Mouse (Mus musculus) bone marrow, adult 2 months (tissue): ENCODE results near the gene S1pr2. TPM values are rescaled to one million over a fixed set of nuclear protein-coding genes. Genes with fewer than 3 reads are reported as not detected.

ENCODE experiments used
- H3K27ac ChIP-seq: fragments of 200-500 bp; 2 replicates; pipeline ENCODE4 v1.5.1; 2012; ENCODE audit warnings: low read depth, mild to moderate bottlenecking, control low read depth, inconsistent platforms, low read length; ENCODE audit not compliant: control insufficient read depth, poor library complexity, insufficient read depth
- H3K4me1 ChIP-seq: fragments of 200-500 bp; 2 replicates; pipeline ENCODE4 v1.6.1; 2011; ENCODE audit warnings: low read length; ENCODE audit not compliant: control insufficient read depth, insufficient read depth
- H3K4me3 ChIP-seq: fragments of 200-500 bp; replicated peaks from 2 replicates; pipeline ENCODE3; 2011; ENCODE audit warnings: mild to moderate bottlenecking, low read depth, low read length, control low read depth; ENCODE audit not compliant: control insufficient read depth
- CTCF ChIP-seq: fragments of 200-500 bp; IDR thresholded peaks from 2 replicates; pipeline ENCODE4 v1.5.1; 2011; ENCODE audit warnings: low read length, control low read depth; ENCODE audit not compliant: control insufficient read depth, insufficient read depth
- POLR2A ChIP-seq: fragments of 200-500 bp; IDR thresholded peaks from 2 replicates; pipeline ENCODE4 v1.6.1; 2011; ENCODE audit warnings: low read depth, mild to moderate bottlenecking, control low read depth, low read length, borderline replicate concordance; ENCODE audit not compliant: control insufficient read depth
- WGBS: fragments of 180-500 bp; shearing (Covaris S2); methylation state at CpG from one replicate; pipeline ENCODE4 v1.1.7; 2018; 5-methylcytosine and 5-hydroxymethylcytosine counted together
- polyA plus RNA-seq: library from polyadenylated mRNA; stranded (reverse); fragments of >200 nt; gene quantifications from 2 replicates; pipeline ENCODE4 v1.2.4, GENCODE M21; 2011; ENCODE audit warnings: low replicate concordance; ENCODE audit not compliant: missing spikeins, insufficient read depth, insufficient read length

S1pr2 gene
- 0.84 and 2.2 TPM in 2 replicates for polyA plus RNA-seq

- TF ChIP-seq CTCF (no peak), POLR2A (peak; percentile 34; the same call in 1 of the 2 replicates)
- Histone ChIP-seq H3K4me3 (peak within 1 kb of the TSS; percentile 88), H3K27ac (no peak within 1 kb of the TSS)
These were observed at the start of gene S1pr2 for GRCm38 (mm10) chr9:20976216-20976960. Gene S1pr2, minus strand, starts transcription at chr9:20976781.

GRCm38 (mm10) chr9:21025258-21025810 is 48.8 kb upstream of the S1pr2 start:
- WGBS: 92% methylated on average over 19 of the region's 19 CpGs
- Histone ChIP-seq H3K4me1 (peaks cover 2% of the 10 kb centered on the region; the same call in 1 of the 2 replicates), H3K4me3 (no peak overlapping the region), H3K27ac (no peak overlapping the region)
- TF ChIP-seq POLR2A (no peak), CTCF (no peak)

More at GRCm38 (mm10) chr9:20976216-20976960, at the start of gene S1pr2:
- no peaks in the 10 kb centered on the region; the same call in 1 of the 2 replicates for H3K4me1 ChIP-seq
- WGBS: under 1% methylated on average over 47 of the region's 47 CpGs

- TF ChIP-seq POLR2A: no peak
- peak; percentile 23; the same call in 1 of the 2 replicates for TF ChIP-seq CTCF
- no peak overlapping the region for H3K4me3 ChIP-seq
- H3K4me1 ChIP-seq: no peaks in the 10 kb centered on the region
- WGBS: 76% methylated on average over 1 of the region's 1 CpGs
- no peak overlapping the region for H3K27ac ChIP-seq
These were observed 46.1 kb upstream of the S1pr2 start for GRCm38 (mm10) chr9:21022726-21023125.

- no peak for TF ChIP-seq CTCF
- no peak for TF ChIP-seq POLR2A
- WGBS: 92% methylated on average over 6 of the region's 6 CpGs
- H3K27ac ChIP-seq: no peak overlapping the region
- no peak overlapping the region for H3K4me3 ChIP-seq
- peaks cover 3% of the 10 kb centered on the region; the same call in 1 of the 2 replicates for H3K4me1 ChIP-seq
These were observed 45.7 kb upstream of the S1pr2 start for GRCm38 (mm10) chr9:21022288-21022687.

GRCm38 (mm10) chr9:21021363-21021762 is 44.8 kb upstream of the S1pr2 start:
- TF ChIP-seq CTCF (no peak), POLR2A (no peak)

GRCm38 (mm10) chr9:21018600-21018999 is 42.0 kb upstream of the S1pr2 start:
- H3K27ac ChIP-seq: no peak overlapping the region
- TF ChIP-seq CTCF: no peak
- no peak for TF ChIP-seq POLR2A
- H3K4me3 ChIP-seq: no peak overlapping the region
- 70% methylated on average over 2 of the region's 2 CpGs for WGBS
- peaks cover 7% of the 10 kb centered on the region; the same call in 1 of the 2 replicates for H3K4me1 ChIP-seq

More at GRCm38 (mm10) chr9:21021363-21021762, 44.8 kb upstream of the S1pr2 start:
- 81% methylated on average over 3 of the region's 3 CpGs for WGBS
- peaks cover 4% of the 10 kb centered on the region; the same call in 1 of the 2 replicates for H3K4me1 ChIP-seq
- H3K27ac ChIP-seq: no peak overlapping the region
- no peak overlapping the region for H3K4me3 ChIP-seq

GRCm38 (mm10) chr9:21017177-21017575 is 40.6 kb upstream of the S1pr2 start:
- H3K4me3 ChIP-seq: peak overlapping the region; percentile 7
- 9% methylated on average over 4 of the region's 4 CpGs for WGBS
- H3K4me1 ChIP-seq: peaks cover 7% of the 10 kb centered on the region; the same call in 1 of the 2 replicates
- peak overlapping the region; percentile 25 for H3K27ac ChIP-seq
- TF ChIP-seq CTCF (no peak), POLR2A (no peak)

GRCm38 (mm10) chr9:21016331-21017176 is 40.0 kb upstream of the S1pr2 start:
- peaks cover 7% of the 10 kb centered on the region; the same call in 1 of the 2 replicates for H3K4me1 ChIP-seq

More at GRCm38 (mm10) chr9:21016331-21017176, 40.0 kb upstream of the S1pr2 start:
- H3K4me3 ChIP-seq: peak overlapping the region; percentile 62
- TF ChIP-seq POLR2A (no peak), CTCF (no peak)
- no peak overlapping the region for H3K27ac ChIP-seq
- 3% methylated on average over 17 of the region's 17 CpGs for WGBS
